Mouse (Mus musculus): ENCODE data around the gene Icosl. TPM values are rescaled to one million over a fixed set of nuclear protein-coding genes. Genes with fewer than 3 reads are reported as not detected.
"Not testable (repeated sequence)": the region's sequence is repeated elsewhere in the genome, so short reads cannot be mapped to it uniquely, and the experiment has no call there.

Icosl gene
- total RNA-seq, 2 experiments from 2014 or later = 3.4 to 4.4 TPM

DNA sequence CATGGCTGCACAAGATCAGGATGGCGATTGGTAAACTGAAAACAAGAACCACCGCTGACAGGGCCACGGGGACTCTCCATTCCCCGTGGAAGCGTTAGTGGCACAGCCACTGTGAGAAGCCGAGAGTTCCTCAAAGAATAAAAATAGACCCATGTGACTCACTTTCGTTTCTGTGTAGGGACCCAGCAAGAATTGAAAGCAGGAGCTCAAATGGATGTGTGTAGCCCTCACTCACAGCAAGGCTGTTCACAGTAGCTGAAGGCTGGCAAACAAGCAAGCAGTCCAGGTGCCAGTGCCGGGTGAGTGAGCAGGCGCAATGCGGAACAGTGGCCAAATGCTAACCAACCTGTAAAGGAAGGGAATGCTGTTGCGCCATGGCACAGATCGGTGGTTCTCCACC, 36.4 kb downstream of the Icosl start:
- no peak for DNase-seq (ENCODE audit: low spot score in 2 of 2)

DNA sequence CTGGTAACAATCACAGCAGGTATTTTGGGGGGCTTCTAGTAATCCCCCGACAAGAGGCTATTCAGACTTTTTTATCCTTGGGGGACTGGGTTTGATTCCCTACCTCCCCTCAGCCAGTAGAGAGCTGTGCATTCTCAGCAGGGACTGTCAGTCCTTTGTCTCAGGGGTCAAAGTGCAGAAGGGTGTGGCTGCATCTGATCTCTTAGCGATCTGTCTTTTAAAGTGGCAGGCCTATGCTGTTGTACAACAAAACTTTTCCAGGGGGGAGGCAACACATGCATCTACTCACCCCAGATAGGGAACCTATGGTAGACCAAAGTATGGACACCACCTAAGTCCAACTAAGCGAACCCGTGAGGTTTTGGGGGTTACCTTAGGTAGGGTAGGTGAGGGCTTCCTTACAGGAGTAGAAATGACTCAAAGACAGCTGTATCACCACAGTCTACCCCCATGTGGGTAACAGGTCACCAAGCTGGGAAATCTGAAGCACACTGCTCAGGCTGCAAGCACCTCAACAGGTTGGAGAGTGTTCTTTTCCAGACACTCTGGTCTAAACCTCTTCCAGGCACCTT, 45.5 kb downstream of the Icosl start:
- no peak for DNase-seq (ENCODE audit: low spot score in 2 of 2)

GRCm38 (mm10) chr10:78115153-78115552, 46.1 kb downstream of the Icosl start:
- no peak for DNase-seq (ENCODE audit: low spot score in 2 of 2)

- DNase-seq (ENCODE audit: low spot score in 2 of 2) = no peak
These were observed 50.3 kb downstream of the Icosl start for GRCm38 (mm10) chr10:78119422-78119821.

DNA sequence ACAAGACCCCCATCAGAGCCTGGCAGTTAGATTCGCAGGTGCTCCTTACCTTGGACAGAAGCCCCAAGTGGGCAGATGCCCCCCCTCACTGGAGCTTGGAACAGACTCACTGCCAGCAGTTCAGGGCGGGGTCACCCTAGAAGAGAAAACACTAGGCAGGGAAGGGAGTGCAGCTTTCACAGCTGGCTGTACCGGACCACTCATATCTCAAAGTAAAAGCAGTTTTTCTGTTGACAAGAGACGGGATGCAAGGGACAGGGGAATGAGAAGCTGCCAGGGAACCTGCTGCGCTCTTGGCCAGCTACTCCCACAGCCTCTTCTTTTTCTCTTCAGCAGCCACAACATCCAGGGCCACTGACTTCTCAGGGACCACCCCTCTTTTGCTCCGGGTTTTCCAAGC, 55.0 kb downstream of the Icosl start:
- not testable (repeated sequence) for DNase-seq (ENCODE audit: low spot score in 2 of 2)

GRCm38 (mm10) chr10:78125061-78125460, 56.0 kb downstream of the Icosl start:
- not testable (repeated sequence) for DNase-seq (ENCODE audit: low spot score in 2 of 2)

- no peak for DNase-seq (ENCODE audit: low spot score in 2 of 2)
These were observed 57.2 kb downstream of the Icosl start for GRCm38 (mm10) chr10:78126311-78126710.

DNA sequence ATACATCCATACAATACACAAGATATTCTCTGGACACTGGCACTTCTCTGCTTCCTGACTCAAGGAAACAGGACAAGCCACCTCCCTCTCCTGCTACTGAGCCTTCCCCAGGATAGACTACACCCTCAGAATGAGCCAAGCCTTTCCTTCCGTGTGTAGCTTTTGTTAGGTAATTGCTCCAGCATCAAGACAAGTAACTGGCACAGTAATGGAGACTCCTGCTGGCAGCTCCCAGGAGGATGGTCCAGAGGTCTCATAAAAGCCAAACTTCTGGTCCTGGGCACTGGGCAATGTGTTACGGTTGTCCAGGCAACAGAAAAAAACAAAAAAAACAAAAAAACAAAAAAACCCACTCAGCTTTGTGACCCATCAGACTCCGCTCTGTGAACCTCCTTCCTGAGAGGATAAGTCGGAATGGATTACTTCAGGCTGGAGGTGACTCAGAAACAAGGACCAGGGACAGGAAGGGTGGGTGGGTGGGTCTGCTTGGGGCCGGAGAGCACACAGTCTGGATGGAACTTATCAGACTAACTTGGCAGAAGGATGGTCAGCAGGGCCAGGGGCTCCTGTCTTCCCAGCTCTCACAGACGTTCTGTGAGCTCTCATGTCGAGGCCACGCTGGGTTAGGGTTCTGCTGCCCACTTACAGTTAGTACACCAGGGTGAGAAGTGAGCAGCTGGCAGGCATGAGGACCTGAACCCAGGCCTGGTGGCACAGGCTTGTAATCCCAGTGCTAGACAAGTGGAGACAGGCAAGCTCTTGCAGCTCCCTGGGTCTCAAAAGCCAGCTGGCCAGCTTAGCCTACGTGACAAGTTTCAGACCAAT, 58.2 kb downstream of the Icosl start:
- DNase-seq (ENCODE audit: low spot score in 2 of 2) = no peak

DNA sequence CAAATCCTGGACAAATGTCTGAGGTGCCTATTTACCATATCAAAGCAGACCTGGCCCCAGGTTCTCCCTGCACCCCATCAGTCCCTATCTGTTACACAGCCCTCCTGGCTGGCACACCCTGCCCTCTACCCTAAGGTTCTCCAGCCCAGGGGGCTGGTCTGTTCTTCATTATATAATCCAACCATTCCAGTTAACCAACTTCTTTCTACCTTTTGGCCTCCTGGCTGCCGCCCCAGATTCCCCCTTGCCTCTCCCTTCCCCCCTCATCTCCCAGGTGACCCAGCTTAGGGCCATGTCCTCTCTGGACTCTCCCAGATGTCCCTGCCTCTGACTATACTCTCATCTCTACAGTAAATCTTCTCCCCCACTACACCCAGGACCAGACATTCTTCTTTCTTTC, 58.8 kb downstream of the Icosl start:
- DNase-seq (ENCODE audit: low spot score in 2 of 2) = no peak

GRCm38 (mm10) chr10:78128647-78129046, 59.5 kb downstream of the Icosl start:
- no peak for DNase-seq (ENCODE audit: low spot score in 2 of 2)

- no peak for DNase-seq (ENCODE audit: low spot score in 2 of 2)
These were observed 60.3 kb downstream of the Icosl start for GRCm38 (mm10) chr10:78129423-78129822.

GRCm38 (mm10) chr10:78129998-78130397, 60.9 kb downstream of the Icosl start:
- no peak for DNase-seq (ENCODE audit: low spot score in 2 of 2)

Other genes starting within 250 kb of the Icosl start
- not detected for gene Krtap10-4, start 242.2 kb upstream of the Icosl start, total RNA-seq (2021)
- not detected for gene Krtap10-10, start 233.4 kb upstream of the Icosl start, total RNA-seq (2021)
- not detected for gene Gm36176, start 222.5 kb upstream of the Icosl start, total RNA-seq (2021)
- not detected for gene Gm10318, start 216.4 kb upstream of the Icosl start, total RNA-seq (2021)
- not detected for gene Gm3285, start 207.3 kb upstream of the Icosl start, total RNA-seq (2021)
- gene Lrrc3, start 166.8 kb upstream of the Icosl start, total RNA-seq (2021) = 1 to 10 TPM; 1.2 to 1.4 TPM
- gene Trpm2, start 98.7 kb upstream of the Icosl start, total RNA-seq (2021) = under 1 TPM; 0.32 to 0.88 TPM
- gene 1810043G02Rik, start 90.8 kb upstream of the Icosl start, total RNA-seq (2021) = 10 to 100 TPM; 10.5 to 12.3 TPM
- gene Pfkl, start 59.2 kb upstream of the Icosl start, total RNA-seq (2021) = 10 to 100 TPM; 17.0 to 21.0 TPM
- gene Dnmt3l, start 27.4 kb upstream of the Icosl start, total RNA-seq (2021) = not detected
- gene Aire, start 25.7 kb upstream of the Icosl start, total RNA-seq (2021) = not detected
- gene D10Jhu81e, start 100.5 kb downstream of the Icosl start, total RNA-seq (2021) = 100 to 1,000 TPM; 111 to 120 TPM
- gene Pwp2, start 115.8 kb downstream of the Icosl start, total RNA-seq (2021) = 10 to 100 TPM in 1 of 2 experiments, 1 to 10 TPM in 1; 8.9 to 10.5 TPM
- 10 to 100 TPM; 42.4 to 44.6 TPM for gene Trappc10, start 175.3 kb downstream of the Icosl start, total RNA-seq (2021)